Mouse (Mus musculus) left cerebral cortex, adult 2 months (tissue): ENCODE measurements around the gene Rims4. TPM values are rescaled to one million over a fixed set of nuclear protein-coding genes. Genes with fewer than 3 reads are reported as not detected.

ENCODE experiments used
- DNase-seq, 2 experiments: peaks; one replicate each; pipeline ENCODE4 v3.0.0; 2021 to 2022; ENCODE audit warnings: low spot score in 2 of 2, mixed read lengths in 1 of 2; ENCODE audit errors: extremely low spot score in 1 of 2
- H3K27ac ChIP-seq: fragments of 200-600 bp; 2 replicates; pipeline ENCODE4 v1.8.1; 2022
- H3K4me3 ChIP-seq: fragments of 200-600 bp; 2 replicates; pipeline ENCODE4 v1.8.1; 2022
- CTCF ChIP-seq: fragments of 200-600 bp; IDR thresholded peaks from 2 replicates; pipeline ENCODE4 v1.8.1; 2022; ENCODE audit warnings: antibody characterized with exemption, mild to moderate bottlenecking, moderate library complexity
- intact Hi-C: fragments of 180-260 bp; cut with DNase I; formaldehyde crosslinking; loops from one replicate; pipeline ENCODE4 v1.15.1; 2025
- total RNA-seq, 2 experiments: library from RNA; stranded (reverse); gene quantifications; 2 replicates each; pipeline ENCODE4 v1.2.3; 2021

Rims4 gene
- total RNA-seq, 2 experiments from 2014 or later, result 85.4 to 89.5 TPM

- intact Hi-C loops, result no loop called here
- Histone ChIP-seq H3K27ac (no peak overlapping the region), H3K4me3 (no peak overlapping the region)
- DNase-seq, result no peak
- TF ChIP-seq CTCF, result no peak
Measured at GRCm38 (mm10) chr2:163889411-163889810, 29.1 kb downstream of the Rims4 start.

- TF ChIP-seq CTCF, result no peak
- Histone ChIP-seq H3K4me3 (no peak overlapping the region), H3K27ac (peak overlapping the region; percentile 72)
- intact Hi-C loops, result no loop called here
- no peak for DNase-seq
Measured at GRCm38 (mm10) chr2:163882859-163883652, 35.4 kb downstream of the Rims4 start.

- TF ChIP-seq CTCF, result no peak
Measured at GRCm38 (mm10) chr2:163880891-163881290, 37.6 kb downstream of the Rims4 start.

GRCm38 (mm10) chr2:163876830-163877498 lies 41.5 kb downstream of the Rims4 start:
- peak in 1 of 2 experiments; percentile 39 for DNase-seq
- Histone ChIP-seq H3K27ac (peak overlapping the region; percentile 61), H3K4me3 (no peak overlapping the region)
- intact Hi-C loops, result loop anchor here (2.0 kb wide), 1 partner anchor 40 kb away; no protein-coding TSS in a partner anchor
- TF ChIP-seq CTCF, result no peak

More at GRCm38 (mm10) chr2:163880891-163881290, 37.6 kb downstream of the Rims4 start:
- DNase-seq, result no peak
- intact Hi-C loops, result no loop called here
- no peak overlapping the region for H3K27ac ChIP-seq
- H3K4me3 ChIP-seq, result no peak overlapping the region

GRCm38 (mm10) chr2:163875484-163875883 lies 43.0 kb downstream of the Rims4 start:
- peak overlapping the region; percentile 61; the same call in 1 of the 2 replicates for H3K27ac ChIP-seq
- DNase-seq, result no peak
- intact Hi-C loops, result no loop called here

GRCm38 (mm10) chr2:163874877-163875276 lies 43.6 kb downstream of the Rims4 start:
- Histone ChIP-seq H3K27ac (no peak overlapping the region), H3K4me3 (no peak overlapping the region)
- no peak for TF ChIP-seq CTCF
- intact Hi-C loops, result no loop called here
- DNase-seq, result no peak

More at GRCm38 (mm10) chr2:163875484-163875883, 43.0 kb downstream of the Rims4 start:
- no peak overlapping the region for H3K4me3 ChIP-seq
- TF ChIP-seq CTCF, result no peak

- TF ChIP-seq CTCF, result no peak
- H3K4me3 ChIP-seq, result no peak overlapping the region
- no peak for DNase-seq
- intact Hi-C loops, result no loop called here
- no peak overlapping the region for H3K27ac ChIP-seq
Measured at GRCm38 (mm10) chr2:163871906-163872305, 46.6 kb downstream of the Rims4 start.

GRCm38 (mm10) chr2:163871266-163871665 lies 47.2 kb downstream of the Rims4 start:
- TF ChIP-seq CTCF, result no peak
- no peak overlapping the region for H3K27ac ChIP-seq
- no peak for DNase-seq
- intact Hi-C loops, result no loop called here
- H3K4me3 ChIP-seq, result no peak overlapping the region

GRCm38 (mm10) chr2:163869783-163870182 lies 48.7 kb downstream of the Rims4 start:
- no peak overlapping the region for H3K4me3 ChIP-seq
- intact Hi-C loops, result no loop called here
- no peak for TF ChIP-seq CTCF
- no peak overlapping the region for H3K27ac ChIP-seq
- no peak for DNase-seq

- DNase-seq, result no peak
- Histone ChIP-seq H3K4me3 (no peak overlapping the region), H3K27ac (no peak overlapping the region)
- intact Hi-C loops, result no loop called here
- no peak for TF ChIP-seq CTCF
Measured at GRCm38 (mm10) chr2:163866061-163866460, 52.4 kb downstream of the Rims4 start.

- intact Hi-C loops, result no loop called here
- no peak for DNase-seq
- H3K4me3 ChIP-seq, result no peak overlapping the region
- no peak for TF ChIP-seq CTCF
- H3K27ac ChIP-seq, result no peak overlapping the region
Measured at GRCm38 (mm10) chr2:163865311-163865710, 53.2 kb downstream of the Rims4 start.

- TF ChIP-seq CTCF, result peak; percentile 87
- intact Hi-C loops, result loop anchor here (1.0 to 2.0 kb wide), 3 partner anchors 60 to 110 kb away; partner anchors contain the start of gene Rims4
- Histone ChIP-seq H3K27ac (peak overlapping the region; percentile 55), H3K4me3 (0 out of 2 replicates have a peak overlapping the region, but pooled peaks have one; percentile 16)
- peak; percentile 56 to 77 for DNase-seq
Measured at GRCm38 (mm10) chr2:163858254-163858947, 60.1 kb downstream of the Rims4 start.
